Mouse (Mus musculus) hindbrain, embryonic 11.5 days (tissue): Measurements from ENCODE around the gene Gm9837. TPM values are rescaled to one million over a fixed set of nuclear protein-coding genes. Genes with fewer than 3 reads are reported as not detected.

Source experiments
- ATAC-seq: fragments of 200-750 bp; cut with Nextera tagmentation; 2 replicates; pipeline ENCODE4 v1.8.0; 2017; ENCODE audit warnings: mild to moderate bottlenecking, moderate TSS enrichment, moderate library complexity; ENCODE audit not compliant: low FRiP score
- DNase-seq: peaks from one replicate; pipeline ENCODE4 v3.0.0-alpha.2; 2015; ENCODE audit warnings: low spot score
- H3K27ac ChIP-seq: fragments of 300-500 bp; sonication (generic); 2 replicates; pipeline ENCODE4 v1.5.1; 2014; ENCODE audit warnings: mild to moderate bottlenecking, low read depth, low read length
- H3K27me3 ChIP-seq: fragments of 300-500 bp; sonication (generic); 2 replicates; pipeline ENCODE4 v1.6.1; 2014; ENCODE audit warnings: mild to moderate bottlenecking, low read length, moderate library complexity, mixed read lengths; ENCODE audit not compliant: control insufficient read depth, insufficient read depth
- H3K36me3 ChIP-seq: fragments of 300-500 bp; sonication (generic); 2 replicates; pipeline ENCODE4 v1.6.1; 2014; ENCODE audit warnings: mild to moderate bottlenecking, low read length, moderate library complexity, mixed read lengths; ENCODE audit not compliant: control insufficient read depth, insufficient read depth
- H3K4me1 ChIP-seq: fragments of 300-500 bp; sonication (generic); replicated peaks from 2 replicates; pipeline ENCODE4 v1.6.1; 2014; ENCODE audit warnings: low read length, mixed read lengths; ENCODE audit not compliant: control insufficient read depth, insufficient read depth
- H3K4me2 ChIP-seq: fragments of 300-500 bp; sonication (generic); replicated peaks from 2 replicates; pipeline ENCODE4 v1.6.1; 2014; ENCODE audit warnings: mild to moderate bottlenecking, low read depth, low read length
- H3K4me3 ChIP-seq: fragments of 300-500 bp; sonication (generic); 2 replicates; pipeline ENCODE4 v1.5.1; 2014; ENCODE audit warnings: low read depth, low read length
- H3K9ac ChIP-seq: fragments of 300-500 bp; sonication (generic); 2 replicates; pipeline ENCODE4 v1.6.1; 2014; ENCODE audit warnings: low read depth, low read length
- H3K9me3 ChIP-seq: fragments of 300-500 bp; sonication (generic); 2 replicates; pipeline ENCODE4 v1.6.1; 2016; ENCODE audit warnings: low read length; ENCODE audit not compliant: control insufficient read depth
- WGBS: fragments of 180-500 bp; shearing (Covaris S2); extraction: QIAGEN DNeasy Blood & Tissue Kit; methylation state at CpG from one replicate; pipeline ENCODE4 v1.1.7; 2014; 5-methylcytosine and 5-hydroxymethylcytosine counted together
- polyA plus RNA-seq: library from polyadenylated mRNA; unstranded; fragments of >200 nt; fragmentation: Nextera tagmentation; extraction: Ambion mirVana; gene quantifications from 2 replicates; pipeline ENCODE4 v1.2.1, GENCODE M21; 2014

Gene Gm9837
- not detected in 2 replicates for polyA plus RNA-seq

- ATAC-seq = peak; percentile 81
- Histone ChIP-seq H3K9ac (no peak within 1 kb of the TSS), H3K4me1 (peaks cover 6% of the 10 kb centered on the region; the same call in 1 of the 2 replicates), H3K4me2 (peak within 1 kb of the TSS; percentile 25), H3K9me3 (no peaks in the 10 kb centered on the region), H3K36me3 (no peaks in the 10 kb centered on the region), H3K27me3 (peaks cover 39% of the 10 kb centered on the region), H3K27ac (no peak within 1 kb of the TSS), H3K4me3 (no peak within 1 kb of the TSS)
- WGBS = 3% methylated on average over 29 of the region's 29 CpGs
- DNase-seq = peak; percentile 97
Observed at GRCm38 (mm10) chr11:53469968-53470695, at the start of gene Gm9837. Gm9837 (minus strand) TSS chr11:53470479.

GRCm38 (mm10) chr11:53519207-53520121, 49.2 kb upstream of the Gm9837 start, which contains the start of gene Sept8:
Sept8 (plus strand) TSS chr11:53519257.
- Histone ChIP-seq H3K4me3 (peak within 1 kb of the TSS; percentile 79), H3K27me3 (peaks cover 15% of the 10 kb centered on the region)
- WGBS = 3% methylated on average over 78 of the region's 79 CpGs

GRCm38 (mm10) chr11:53518759-53519158, 48.5 kb upstream of the Gm9837 start:
- DNase-seq (no peak), ATAC-seq (no peak)
- Histone ChIP-seq H3K9ac (no peak overlapping the region), H3K9me3 (no peaks in the 10 kb centered on the region), H3K27me3 (peaks cover 15% of the 10 kb centered on the region), H3K36me3 (no peaks in the 10 kb centered on the region), H3K4me3 (no peak overlapping the region), H3K4me1 (peaks cover 3% of the 10 kb centered on the region), H3K4me2 (no peak overlapping the region), H3K27ac (no peak overlapping the region)
- WGBS = 47% methylated on average over 5 of the region's 5 CpGs

More at GRCm38 (mm10) chr11:53519207-53520121, 49.2 kb upstream of the Gm9837 start, which contains the start of gene Sept8:
- H3K9ac ChIP-seq = peak within 1 kb of the TSS; percentile 80
- peak; percentile 80 for ATAC-seq
- H3K9me3 ChIP-seq = no peaks in the 10 kb centered on the region
- DNase-seq = peak; percentile 69
- peak within 1 kb of the TSS; percentile 84 for H3K4me2 ChIP-seq
- no peaks in the 10 kb centered on the region for H3K36me3 ChIP-seq
- H3K27ac ChIP-seq = no peak within 1 kb of the TSS
- H3K4me1 ChIP-seq = peaks cover 3% of the 10 kb centered on the region

GRCm38 (mm10) chr11:53516775-53517627, 46.7 kb upstream of the Gm9837 start:
- no peak overlapping the region for H3K27ac ChIP-seq
- DNase-seq (no peak), ATAC-seq (no peak)
- H3K9me3 ChIP-seq = no peaks in the 10 kb centered on the region
- 42% methylated on average over 8 of the region's 8 CpGs for WGBS
- no peak overlapping the region for H3K4me2 ChIP-seq
- no peak overlapping the region for H3K4me3 ChIP-seq
- H3K4me1 ChIP-seq = peaks cover 3% of the 10 kb centered on the region
- peaks cover 15% of the 10 kb centered on the region for H3K27me3 ChIP-seq
- H3K36me3 ChIP-seq = no peaks in the 10 kb centered on the region
- no peak overlapping the region for H3K9ac ChIP-seq

- Histone ChIP-seq H3K27me3 (peaks cover 5% of the 10 kb centered on the region), H3K4me3 (no peak overlapping the region), H3K9me3 (no peaks in the 10 kb centered on the region), H3K4me1 (no peaks in the 10 kb centered on the region), H3K36me3 (no peaks in the 10 kb centered on the region), H3K4me2 (no peak overlapping the region), H3K27ac (no peak overlapping the region), H3K9ac (no peak overlapping the region)
- no peak for DNase-seq
- 53% methylated on average over 5 of the region's 5 CpGs for WGBS
- ATAC-seq = no peak
Observed at GRCm38 (mm10) chr11:53510351-53510750, 40.1 kb upstream of the Gm9837 start.

- Histone ChIP-seq H3K27me3 (peaks cover 6% of the 10 kb centered on the region), H3K9ac (no peak overlapping the region), H3K36me3 (no peaks in the 10 kb centered on the region), H3K27ac (no peak overlapping the region), H3K4me2 (no peak overlapping the region), H3K4me3 (no peak overlapping the region), H3K4me1 (no peaks in the 10 kb centered on the region), H3K9me3 (no peaks in the 10 kb centered on the region)
- WGBS = 59% methylated on average over 3 of the region's 3 CpGs
- ATAC-seq (no peak), DNase-seq (no peak)
Observed at GRCm38 (mm10) chr11:53508591-53508990, 38.3 kb upstream of the Gm9837 start.

GRCm38 (mm10) chr11:53508152-53508551, 37.9 kb upstream of the Gm9837 start:
- Histone ChIP-seq H3K4me3 (no peak overlapping the region), H3K9ac (no peak overlapping the region), H3K27ac (no peak overlapping the region), H3K36me3 (no peaks in the 10 kb centered on the region), H3K9me3 (no peaks in the 10 kb centered on the region), H3K27me3 (peaks cover 6% of the 10 kb centered on the region), H3K4me2 (no peak overlapping the region), H3K4me1 (no peaks in the 10 kb centered on the region)
- 64% methylated on average over 7 of the region's 7 CpGs for WGBS
- DNase-seq (no peak), ATAC-seq (no peak)

- ATAC-seq = no peak
- 90% methylated on average over 9 of the region's 9 CpGs for whole genome bisulfite sequencing
- Histone ChIP-seq H3K9me3 (no peaks in the 10 kb centered on the region), H3K27ac (no peak overlapping the region), H3K4me2 (no peak overlapping the region), H3K9ac (no peak overlapping the region), H3K27me3 (peaks cover 10% of the 10 kb centered on the region), H3K4me1 (no peaks in the 10 kb centered on the region), H3K36me3 (no peaks in the 10 kb centered on the region), H3K4me3 (no peak overlapping the region)
- DNase-seq = no peak
Observed at GRCm38 (mm10) chr11:53507098-53507805, 37.0 kb upstream of the Gm9837 start.
